Mouse (Mus musculus): ENCODE data around the gene Dnaaf5.
A peak's percentile ranks its signal among the peaks of the same experiment; 100 is the strongest.

The Dnaaf5 gene

GRCm38 (mm10) chr5:139149681-139150602, at the start of gene Dnaaf5, which contains the start of gene Prkar1b:
Gene Dnaaf5, plus strand, starts transcription at chr5:139150223.
Gene Prkar1b, minus strand, starts transcription at chr5:139150001.
- peak; percentile 82 for DNase-seq (ENCODE audit: extremely low spot score, low read depth, low spot score)

- DNase-seq (ENCODE audit: extremely low spot score, low read depth, low spot score): no peak
Measured at GRCm38 (mm10) chr5:139101783-139102182, 48.2 kb upstream of the Dnaaf5 start.

GRCm38 (mm10) chr5:139107815-139108214, 42.2 kb upstream of the Dnaaf5 start:
- DNase-seq (ENCODE audit: extremely low spot score, low read depth, low spot score): no peak

- DNase-seq (ENCODE audit: extremely low spot score, low read depth, low spot score): no peak
Measured at GRCm38 (mm10) chr5:139110140-139110855, 39.7 kb upstream of the Dnaaf5 start.

GRCm38 (mm10) chr5:139111991-139112390, 38.0 kb upstream of the Dnaaf5 start:
- DNase-seq (ENCODE audit: extremely low spot score, low read depth, low spot score): no peak

GRCm38 (mm10) chr5:139112418-139112817, 37.6 kb upstream of the Dnaaf5 start:
- DNase-seq (ENCODE audit: extremely low spot score, low read depth, low spot score): no peak

- DNase-seq (ENCODE audit: extremely low spot score, low read depth, low spot score): no peak
Measured at GRCm38 (mm10) chr5:139114876-139115275, 35.1 kb upstream of the Dnaaf5 start.

- no peak for DNase-seq (ENCODE audit: extremely low spot score, low read depth, low spot score)
Measured at GRCm38 (mm10) chr5:139115507-139115906, 34.5 kb upstream of the Dnaaf5 start.

GRCm38 (mm10) chr5:139118139-139118960, 31.7 kb upstream of the Dnaaf5 start:
- DNase-seq (ENCODE audit: extremely low spot score, low read depth, low spot score): no peak

- DNase-seq (ENCODE audit: extremely low spot score, low read depth, low spot score): no peak
Measured at GRCm38 (mm10) chr5:139118961-139119276, 31.1 kb upstream of the Dnaaf5 start.

- no peak for DNase-seq (ENCODE audit: extremely low spot score, low read depth, low spot score)
Measured at GRCm38 (mm10) chr5:139125717-139126116, 24.3 kb upstream of the Dnaaf5 start.

GRCm38 (mm10) chr5:139128476-139129065, 21.5 kb upstream of the Dnaaf5 start:
- no peak for DNase-seq (ENCODE audit: extremely low spot score, low read depth, low spot score)

- DNase-seq (ENCODE audit: extremely low spot score, low read depth, low spot score): no peak
Measured at GRCm38 (mm10) chr5:139129078-139129477, 20.9 kb upstream of the Dnaaf5 start.

GRCm38 (mm10) chr5:139129572-139130151, 20.4 kb upstream of the Dnaaf5 start:
- DNase-seq (ENCODE audit: extremely low spot score, low read depth, low spot score): no peak

GRCm38 (mm10) chr5:139130351-139130750, 19.7 kb upstream of the Dnaaf5 start:
- DNase-seq (ENCODE audit: extremely low spot score, low read depth, low spot score): no peak

- no peak for DNase-seq (ENCODE audit: extremely low spot score, low read depth, low spot score)
Measured at GRCm38 (mm10) chr5:139134501-139134900, 15.5 kb upstream of the Dnaaf5 start.

- DNase-seq (ENCODE audit: extremely low spot score, low read depth, low spot score): no peak
Measured at GRCm38 (mm10) chr5:139136341-139136740, 13.7 kb upstream of the Dnaaf5 start.

GRCm38 (mm10) chr5:139137176-139137575, 12.8 kb upstream of the Dnaaf5 start:
- DNase-seq (ENCODE audit: extremely low spot score, low read depth, low spot score): no peak

GRCm38 (mm10) chr5:139138261-139138925, 11.6 kb upstream of the Dnaaf5 start:
- no peak for DNase-seq (ENCODE audit: extremely low spot score, low read depth, low spot score)

- DNase-seq (ENCODE audit: extremely low spot score, low read depth, low spot score): no peak
Measured at GRCm38 (mm10) chr5:139138926-139139472, 11.0 kb upstream of the Dnaaf5 start.

Measured in hindlimb bud, embryonic 11.5 days (tissue).